Mouse (Mus musculus): Measurements from ENCODE around the gene Mmp7. TPM values are rescaled to one million over a fixed set of nuclear protein-coding genes. Genes with fewer than 3 reads are reported as not detected.

Gene Mmp7
- total RNA-seq (2021), result not detected
- long read RNA-seq, experiment 1, result 0 reads
- long read RNA-seq, experiment 2, result 0 reads

DNA sequence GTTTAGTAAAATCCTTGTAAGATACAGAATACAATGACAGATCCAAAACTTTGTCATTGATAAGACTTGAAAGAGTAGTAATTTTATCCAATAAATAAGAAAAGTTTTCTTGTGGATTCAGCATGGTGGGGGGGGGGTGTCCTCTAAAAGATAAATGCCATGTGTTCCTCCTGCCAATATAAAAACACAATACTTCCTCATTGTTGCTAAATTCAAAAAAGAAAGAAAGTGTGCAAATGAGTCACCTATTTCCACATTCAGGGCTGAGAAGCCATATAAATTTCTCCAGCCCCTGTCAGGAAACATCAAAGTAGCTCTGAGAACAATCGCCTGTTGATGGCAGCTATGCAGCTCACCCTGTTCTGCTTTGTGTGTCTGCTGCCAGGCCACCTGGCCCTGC is at the start of gene Mmp7:
TSS of gene Mmp7 (plus strand) at position 301 of the 400 bp plus-strand sequence.
- no peak for DNase-seq (ENCODE audit: low spot score in 2 of 2)

DNA sequence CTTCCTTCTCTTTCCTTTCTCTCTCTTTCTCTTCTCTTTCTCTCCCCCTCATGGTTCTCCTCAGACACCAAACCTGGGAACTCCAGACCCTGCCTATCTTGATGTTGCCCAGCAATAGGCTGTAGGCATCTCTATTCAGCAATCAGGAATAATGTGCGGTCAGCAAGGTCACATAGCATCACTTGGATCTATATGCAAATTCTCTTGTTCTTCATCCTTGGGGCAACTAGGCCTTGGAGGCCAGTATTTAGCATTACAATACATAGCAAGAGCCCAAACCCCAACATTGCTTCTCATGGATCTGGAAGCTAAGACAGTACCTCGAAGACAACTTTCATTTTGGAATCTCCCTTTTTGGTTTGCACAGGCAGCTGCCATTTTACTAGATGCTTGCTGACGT is 44.0 kb upstream of the Mmp7 start:
- DNase-seq (ENCODE audit: low spot score in 2 of 2), result no peak

- no peak for DNase-seq (ENCODE audit: low spot score in 2 of 2)
These were observed 41.3 kb upstream of the Mmp7 start for GRCm38 (mm10) chr9:7650397-7651180.

DNA sequence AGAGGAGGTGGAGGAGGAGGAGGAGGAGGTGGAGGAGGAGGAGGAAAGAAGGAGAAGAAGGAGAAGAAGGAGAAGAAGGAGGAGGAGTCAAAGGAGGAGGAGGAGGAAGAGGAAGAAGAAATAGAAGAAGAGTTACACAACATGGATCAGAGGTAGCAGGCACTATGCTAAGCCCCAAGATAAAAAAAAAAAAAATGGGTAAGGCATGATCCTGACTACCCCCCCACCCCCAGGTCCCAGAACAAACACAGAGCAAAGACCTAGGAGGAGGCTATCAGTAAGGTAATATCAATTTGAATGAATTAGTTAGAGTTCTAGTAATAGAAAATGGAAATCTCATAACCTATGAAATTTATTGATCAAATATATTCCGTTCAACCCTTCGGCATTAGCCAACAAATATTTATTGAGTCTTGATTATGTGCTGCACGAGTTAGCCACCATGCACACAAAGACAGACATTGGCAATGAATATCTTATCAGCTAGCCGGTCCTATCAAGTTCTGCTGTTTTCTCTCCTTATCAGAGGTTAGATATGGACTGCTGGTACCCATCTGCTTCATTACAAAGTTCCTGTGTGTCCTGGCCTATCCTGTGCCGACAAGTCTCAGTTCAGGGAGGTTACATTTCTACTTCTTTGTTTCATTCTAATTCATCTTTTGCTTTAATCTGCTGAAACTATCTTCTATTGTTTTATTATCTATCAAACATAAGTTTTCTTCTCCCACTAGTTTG is 39.4 kb upstream of the Mmp7 start:
- no peak for DNase-seq (ENCODE audit: low spot score in 2 of 2)

GRCm38 (mm10) chr9:7657946-7658345 is 33.9 kb upstream of the Mmp7 start:
- no peak for DNase-seq (ENCODE audit: low spot score in 2 of 2)

GRCm38 (mm10) chr9:7659469-7660020 is 32.3 kb upstream of the Mmp7 start:
- no peak for DNase-seq (ENCODE audit: low spot score in 2 of 2)

GRCm38 (mm10) chr9:7661371-7661770 is 30.5 kb upstream of the Mmp7 start:
- DNase-seq (ENCODE audit: low spot score in 2 of 2), result no peak

DNA sequence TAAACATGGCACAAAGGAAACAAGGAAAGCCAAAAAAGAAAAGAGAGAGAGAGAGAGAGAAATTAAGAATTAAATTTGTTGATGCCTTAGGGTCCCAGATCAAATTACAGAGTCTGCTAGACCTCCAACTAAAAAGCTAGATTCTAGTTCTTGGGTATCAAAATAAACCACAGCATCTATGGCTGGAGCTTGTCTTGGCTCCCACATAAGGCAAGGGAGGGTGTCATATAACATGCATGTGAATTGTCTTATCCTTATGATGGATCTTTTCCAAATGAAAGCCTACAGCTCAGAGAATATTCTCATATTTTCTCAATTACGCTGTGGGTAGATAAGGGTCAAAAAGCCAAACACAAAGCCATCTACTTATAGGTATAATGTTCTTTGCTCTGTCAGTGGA is 22.2 kb upstream of the Mmp7 start:
- no peak for DNase-seq (ENCODE audit: low spot score in 2 of 2)

DNA sequence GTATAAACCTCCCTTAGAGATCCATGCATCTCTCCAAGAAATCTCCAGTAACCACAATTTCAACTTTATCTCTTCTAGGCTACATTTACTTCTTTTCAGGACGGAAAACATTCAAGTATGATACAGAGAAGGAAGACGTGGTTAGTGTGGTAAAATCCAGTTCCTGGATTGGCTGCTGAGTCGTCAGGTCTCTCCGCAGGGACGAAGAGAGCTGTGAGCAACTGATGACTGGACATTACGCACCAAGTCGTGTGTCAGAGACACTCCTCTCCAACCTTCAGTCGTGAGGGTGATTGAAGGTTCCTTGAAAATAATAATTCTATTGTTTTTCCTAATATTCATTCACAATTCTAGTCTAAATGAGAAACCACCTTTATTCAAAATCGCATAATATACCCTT is 18.9 kb upstream of the Mmp7 start:
- DNase-seq (ENCODE audit: low spot score in 2 of 2), result no peak

- DNase-seq (ENCODE audit: low spot score in 2 of 2), result no peak
These were observed 13.6 kb upstream of the Mmp7 start for GRCm38 (mm10) chr9:7678154-7678837.

GRCm38 (mm10) chr9:7682081-7682618 is 9.7 kb upstream of the Mmp7 start:
- DNase-seq (ENCODE audit: low spot score in 2 of 2), result no peak

GRCm38 (mm10) chr9:7686024-7686423 is 5.9 kb upstream of the Mmp7 start:
- DNase-seq (ENCODE audit: low spot score in 2 of 2), result no peak

- no peak for DNase-seq (ENCODE audit: low spot score in 2 of 2)
These were observed 2.1 kb upstream of the Mmp7 start for GRCm38 (mm10) chr9:7689799-7690198.

GRCm38 (mm10) chr9:7693961-7694360 is 2.1 kb downstream of the Mmp7 start:
- DNase-seq (ENCODE audit: low spot score in 2 of 2), result no peak

GRCm38 (mm10) chr9:7695646-7696045 is 3.8 kb downstream of the Mmp7 start:
- DNase-seq (ENCODE audit: low spot score in 2 of 2), result no peak

DNA sequence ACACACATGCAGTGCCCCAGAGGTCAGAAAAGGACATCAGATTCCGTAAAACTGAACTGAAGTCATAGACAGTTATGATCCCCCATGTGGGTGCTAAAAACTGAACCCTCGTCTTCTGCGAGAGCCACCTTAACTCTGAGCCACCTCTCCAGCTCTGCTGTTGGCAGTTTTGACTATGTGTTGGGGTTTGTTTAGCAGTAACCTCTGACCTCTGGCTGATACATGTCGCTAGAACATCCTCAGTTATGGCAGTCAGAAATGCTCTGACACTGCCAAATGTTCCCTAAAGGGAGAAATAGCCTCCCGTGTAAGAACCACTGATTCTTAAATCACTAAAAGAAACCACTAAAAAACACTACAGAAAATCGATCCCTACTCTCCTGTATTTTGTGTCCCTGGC is 16.8 kb downstream of the Mmp7 start:
- no peak for DNase-seq (ENCODE audit: low spot score in 2 of 2)

DNA sequence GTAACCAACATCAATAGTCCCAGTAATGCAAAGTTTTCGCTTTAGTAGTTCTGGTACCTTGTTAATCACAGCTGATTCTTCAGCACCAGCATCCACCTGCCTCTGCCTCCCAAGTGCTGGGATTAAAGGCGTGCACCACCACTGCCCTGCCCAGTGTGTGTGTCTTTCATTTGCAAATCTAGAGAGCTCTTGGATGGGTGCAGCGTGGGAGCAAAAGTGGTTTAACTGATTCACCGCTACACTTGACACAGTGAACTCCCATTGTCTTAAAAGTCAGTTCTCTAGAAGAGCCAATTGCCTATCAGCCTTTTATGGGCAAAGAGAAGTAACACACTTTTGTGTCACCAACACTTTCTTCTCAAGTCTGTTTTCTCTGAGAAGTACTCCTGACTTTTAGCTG is 19.3 kb downstream of the Mmp7 start:
- no peak for DNase-seq (ENCODE audit: low spot score in 2 of 2)

GRCm38 (mm10) chr9:7714062-7714907 is 22.4 kb downstream of the Mmp7 start:
- DNase-seq (ENCODE audit: low spot score in 2 of 2), result peak; percentile 17 to 54

GRCm38 (mm10) chr9:7714908-7715175 is 23.0 kb downstream of the Mmp7 start:
- DNase-seq (ENCODE audit: low spot score in 2 of 2), result no peak

GRCm38 (mm10) chr9:7721543-7721942 is 29.7 kb downstream of the Mmp7 start:
- DNase-seq (ENCODE audit: low spot score in 2 of 2), result no peak

- no peak for DNase-seq (ENCODE audit: low spot score in 2 of 2)
These were observed 37.1 kb downstream of the Mmp7 start for GRCm38 (mm10) chr9:7728997-7729396.
